Mouse (Mus musculus) gastrocnemius, adult 2 months (tissue): ENCODE data around the gene Cdrt4. TPM values are rescaled to one million over a fixed set of nuclear protein-coding genes. Genes with fewer than 3 reads are reported as not detected.

Experiments used
- DNase-seq: peaks from one replicate; pipeline ENCODE4 v3.0.0; 2022
- H3K27ac ChIP-seq: fragments of 200-600 bp; 2 replicates; pipeline ENCODE4 v1.8.1; 2022; ENCODE audit warnings: mild to moderate bottlenecking
- H3K4me3 ChIP-seq: fragments of 200-600 bp; 2 replicates; pipeline ENCODE4 v1.8.1; 2022; ENCODE audit warnings: mild to moderate bottlenecking, moderate library complexity
- CTCF ChIP-seq: fragments of 200-600 bp; IDR thresholded peaks from 2 replicates; pipeline ENCODE4 v1.8.1; 2022; ENCODE audit warnings: antibody characterized with exemption, mild to moderate bottlenecking, moderate library complexity
- intact Hi-C: fragments of 180-260 bp; cut with DNase I; formaldehyde crosslinking; loops from one replicate; pipeline ENCODE4 v1.15.1; 2025
- total RNA-seq, 2 experiments: library from RNA; stranded (reverse); gene quantifications; 2 replicates each; pipeline ENCODE4 v1.2.3; 2021

The Cdrt4 gene
- total RNA-seq, 2 experiments from 2014 or later = not detected

GRCm38 (mm10) chr11:62924091-62924761 lies 26.8 kb upstream of the Cdrt4 start:
- intact Hi-C loops = loop anchor here (5.0 kb wide), 2 partner anchors 43 to 73 kb away; no protein-coding TSS in a partner anchor
- H3K27ac ChIP-seq = peak overlapping the region; percentile 76
- DNase-seq = peak; percentile 61
- TF ChIP-seq CTCF = no peak
- H3K4me3 ChIP-seq = no peak overlapping the region

- no peak overlapping the region for H3K27ac ChIP-seq
Observed at GRCm38 (mm10) chr11:62929799-62930198, 21.2 kb upstream of the Cdrt4 start.

GRCm38 (mm10) chr11:62930574-62930973 lies 20.4 kb upstream of the Cdrt4 start:
- no peak for TF ChIP-seq CTCF
- no peak overlapping the region for H3K4me3 ChIP-seq
- no peak for DNase-seq
- intact Hi-C loops = no loop called here
- peak overlapping the region; percentile 38; the same call in 1 of the 2 replicates for H3K27ac ChIP-seq

More at GRCm38 (mm10) chr11:62929799-62930198, 21.2 kb upstream of the Cdrt4 start:
- H3K4me3 ChIP-seq = no peak overlapping the region
- intact Hi-C loops = no loop called here
- no peak for DNase-seq
- TF ChIP-seq CTCF = no peak

GRCm38 (mm10) chr11:62931141-62931540 lies 19.9 kb upstream of the Cdrt4 start:
- no peak for DNase-seq
- intact Hi-C loops = no loop called here
- H3K4me3 ChIP-seq = no peak overlapping the region
- peak overlapping the region; percentile 38; the same call in 1 of the 2 replicates for H3K27ac ChIP-seq
- no peak for TF ChIP-seq CTCF

GRCm38 (mm10) chr11:62933099-62933498 lies 17.9 kb upstream of the Cdrt4 start:
- no peak for DNase-seq
- H3K27ac ChIP-seq = no peak overlapping the region
- intact Hi-C loops = no loop called here
- peak; percentile 9; the same call in 1 of the 2 replicates for TF ChIP-seq CTCF
- no peak overlapping the region for H3K4me3 ChIP-seq

GRCm38 (mm10) chr11:62934795-62935514 lies 16.0 kb upstream of the Cdrt4 start:
- H3K4me3 ChIP-seq = no peak overlapping the region
- DNase-seq = peak; percentile 63
- peak overlapping the region; percentile 71 for H3K27ac ChIP-seq
- no peak for TF ChIP-seq CTCF
- intact Hi-C loops = no loop called here

- intact Hi-C loops = no loop called here
- peak overlapping the region; percentile 35; the same call in 1 of the 2 replicates for H3K27ac ChIP-seq
- TF ChIP-seq CTCF = no peak
- DNase-seq = no peak
- H3K4me3 ChIP-seq = no peak overlapping the region
Observed at GRCm38 (mm10) chr11:62937986-62938385, 13.0 kb upstream of the Cdrt4 start.

- no peak for DNase-seq
- Histone ChIP-seq H3K4me3 (no peak overlapping the region), H3K27ac (0 out of 2 replicates have a peak overlapping the region, but pooled peaks have one; percentile 28)
- intact Hi-C loops = no loop called here
- no peak for TF ChIP-seq CTCF
Observed at GRCm38 (mm10) chr11:62938921-62939320, 12.1 kb upstream of the Cdrt4 start.

GRCm38 (mm10) chr11:62940176-62940575 lies 10.8 kb upstream of the Cdrt4 start:
- TF ChIP-seq CTCF = no peak
- no peak for DNase-seq
- intact Hi-C loops = no loop called here
- no peak overlapping the region for H3K4me3 ChIP-seq
- H3K27ac ChIP-seq = no peak overlapping the region

GRCm38 (mm10) chr11:62943538-62943937 lies 7.5 kb upstream of the Cdrt4 start:
- Histone ChIP-seq H3K4me3 (no peak overlapping the region), H3K27ac (peak overlapping the region; percentile 46)
- DNase-seq = no peak
- TF ChIP-seq CTCF = no peak
- intact Hi-C loops = no loop called here

- intact Hi-C loops = no loop called here
- TF ChIP-seq CTCF = no peak
- H3K4me3 ChIP-seq = no peak overlapping the region
- H3K27ac ChIP-seq = no peak overlapping the region
- DNase-seq = no peak
Observed at GRCm38 (mm10) chr11:62945514-62945913, 5.5 kb upstream of the Cdrt4 start.

GRCm38 (mm10) chr11:62949548-62949947 lies 1.4 kb upstream of the Cdrt4 start:
- TF ChIP-seq CTCF = no peak
- no peak for DNase-seq

GRCm38 (mm10) chr11:62954766-62955165 lies 3.8 kb downstream of the Cdrt4 start:
- no peak for TF ChIP-seq CTCF
- Histone ChIP-seq H3K27ac (peak overlapping the region; percentile 31; the same call in 1 of the 2 replicates), H3K4me3 (no peak overlapping the region)
- peak; percentile 52 for DNase-seq
- intact Hi-C loops = no loop called here

More at GRCm38 (mm10) chr11:62949548-62949947, 1.4 kb upstream of the Cdrt4 start:
- Histone ChIP-seq H3K27ac (0 out of 2 replicates have a peak overlapping the region, but pooled peaks have one; percentile 3), H3K4me3 (no peak overlapping the region)
- intact Hi-C loops = no loop called here
